Mouse (Mus musculus): ENCODE results near the gene Map3k5.

DNA sequence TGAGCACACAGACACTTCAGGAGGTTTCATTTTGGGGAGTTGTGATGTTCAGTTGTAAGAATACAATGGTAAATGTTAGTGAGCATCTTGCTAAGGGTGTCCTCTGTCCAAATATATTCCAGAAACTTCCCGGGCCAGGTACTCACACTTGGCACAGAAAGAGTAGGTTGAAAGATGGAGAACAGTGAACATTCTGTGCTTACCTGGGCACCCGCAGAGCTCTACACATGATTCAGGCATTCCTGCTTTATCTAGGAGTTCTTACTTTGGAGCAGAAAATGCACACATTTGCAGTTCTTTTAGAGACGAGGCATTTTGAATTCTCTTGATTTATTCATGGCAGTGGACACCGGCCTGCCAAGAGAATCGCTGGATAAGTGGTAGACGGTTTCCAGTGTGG, 32.3 kb downstream of the Map3k5 start:
- TF ChIP-seq GATA1 (IDR thresholded peaks at IDR 0.05; ENCODE audit: low read length): no peak
- no peak for TF ChIP-seq TAL1 (IDR thresholded peaks at IDR 0.05; ENCODE audit: low read length)
